ENCODE assay signal across 23 mouse cellular contexts in the genomic region with DNA sequence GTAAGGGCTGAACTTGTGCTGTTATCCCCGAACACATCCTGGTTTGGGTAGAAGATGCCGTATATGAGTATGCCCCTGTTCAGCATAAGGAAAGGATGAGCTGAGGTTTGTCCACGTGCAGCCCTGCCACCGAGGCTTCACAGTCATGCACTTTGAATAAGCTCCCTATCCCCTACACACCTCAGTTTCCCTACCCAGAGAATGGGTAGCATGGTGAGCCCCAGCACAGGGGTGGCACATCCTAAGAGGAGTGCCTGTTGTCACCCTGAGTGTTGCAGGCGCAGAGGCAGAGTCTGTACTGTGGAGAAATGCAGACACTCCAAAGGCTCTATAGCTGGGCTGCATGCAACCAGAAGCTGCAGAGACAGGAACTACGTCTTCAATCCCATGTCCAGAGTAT.
DNase-seq lines count a peak whose midpoint lies in the region; ATAC-seq lines count a peak whose summit lies in the region.
"Had no signal": no experiment of that assay in that cellular context is flagged by ENCODE, and none has a peak within 500 bp of the region (broad histone marks: within the 10 kb centered on the region; RNA-seq: fewer than 3 reads in every experiment).

No protein-coding gene starts in this region.

- H3K36me3 ChIP-seq in forebrain, embryonic 13.5 days (ENCODE audit: poor library complexity, severe bottlenecking), result no peaks in the 10 kb centered on the region; the same call in 1 of the 2 replicates
- 0 out of 2 replicates have a peak, but pooled peaks cover 7% of the 10 kb centered on the region for H3K36me3 ChIP-seq in forebrain, embryonic 10.5 days (replicated peaks)
- no peaks in the 10 kb centered on the region for H3K36me3 ChIP-seq in intestine, embryonic 15.5 days
- no peaks in the 10 kb centered on the region for H3K36me3 ChIP-seq in intestine, embryonic 16.5 days (ENCODE audit: control insufficient read depth, insufficient read depth, low read length)
- H3K36me3 ChIP-seq in midbrain, embryonic 16.5 days (ENCODE audit: control insufficient read depth, insufficient read depth, low read length), result no peaks in the 10 kb centered on the region
- H3K36me3 ChIP-seq in midbrain, embryonic 13.5 days, result no peaks in the 10 kb centered on the region
- H3K36me3 ChIP-seq: heart, embryonic 10.5 days had no signal

- WGBS in forebrain, embryonic 13.5 days, result 94% methylated on average over 6 of the region's 6 CpGs
- WGBS in forebrain, embryonic 10.5 days, result 88% methylated on average over 6 of the region's 6 CpGs
- WGBS in intestine, embryonic 15.5 days, result 93% methylated on average over 6 of the region's 6 CpGs
- 93% methylated on average over 6 of the region's 6 CpGs for WGBS in intestine, embryonic 16.5 days
- 94% methylated on average over 6 of the region's 6 CpGs for whole genome bisulfite sequencing in midbrain, embryonic 16.5 days
- 97% methylated on average over 6 of the region's 6 CpGs for WGBS in midbrain, embryonic 13.5 days

- 0 out of 2 replicates have a peak, but pooled peaks cover 5% of the 10 kb centered on the region for H3K27me3 ChIP-seq in forebrain, embryonic 13.5 days
- H3K27me3 ChIP-seq in forebrain, embryonic 10.5 days (ENCODE audit: poor library complexity, severe bottlenecking), result 0 out of 2 replicates have a peak, but pooled peaks cover 10% of the 10 kb centered on the region
- no peaks in the 10 kb centered on the region for H3K27me3 ChIP-seq in intestine, embryonic 15.5 days (replicated peaks)
- no peaks in the 10 kb centered on the region for H3K27me3 ChIP-seq in intestine, embryonic 16.5 days (replicated peaks; ENCODE audit: control insufficient read depth, insufficient read depth, low read length)
- no peaks in the 10 kb centered on the region for H3K27me3 ChIP-seq in midbrain, embryonic 16.5 days (ENCODE audit: control insufficient read depth, insufficient read depth, low read depth, low read length)
- H3K27me3 ChIP-seq in midbrain, embryonic 13.5 days, result peaks cover 11% of the 10 kb centered on the region
- H3K27me3 ChIP-seq: embryonic facial prominence, embryonic 13.5 days; heart, embryonic 13.5 days had no signal

- H3K9ac ChIP-seq in forebrain, embryonic 13.5 days, result no peak overlapping the region
- H3K9ac ChIP-seq in intestine, embryonic 15.5 days, result no peak overlapping the region
- H3K9ac ChIP-seq in intestine, embryonic 16.5 days (ENCODE audit: low read depth, low read length), result no peak overlapping the region
- no peak overlapping the region for H3K9ac ChIP-seq in midbrain, embryonic 16.5 days (ENCODE audit: low read depth, low read length)
- H3K9ac ChIP-seq in midbrain, embryonic 13.5 days (replicated peaks), result no peak overlapping the region
- H3K9ac ChIP-seq: embryonic facial prominence, embryonic 13.5 days; heart, embryonic 13.5 days; hindbrain, embryonic 14.5 days had no signal

- 0 out of 2 replicates have a peak, but pooled peaks have one; percentile 7 for ATAC-seq in forebrain, embryonic 13.5 days
- ATAC-seq in intestine, embryonic 15.5 days, result 0 out of 2 replicates have a peak, but pooled peaks have one; percentile 8
- ATAC-seq in intestine, embryonic 16.5 days, result no peak
- ATAC-seq in midbrain, embryonic 16.5 days, result peak; percentile 38; the same call in 1 of the 2 replicates
- ATAC-seq in midbrain, embryonic 13.5 days, result no peak
- ATAC-seq: CD4-positive, CD25-positive, alpha-beta regulatory T cell, adult 4 months; intestine, postnatal 0 days had no signal

- no peak overlapping the region for H3K27ac ChIP-seq in forebrain, embryonic 13.5 days
- H3K27ac ChIP-seq in forebrain, embryonic 10.5 days, result no peak overlapping the region
- H3K27ac ChIP-seq in intestine, embryonic 15.5 days, result no peak overlapping the region
- no peak overlapping the region for H3K27ac ChIP-seq in intestine, embryonic 16.5 days (ENCODE audit: low read length)
- no peak overlapping the region for H3K27ac ChIP-seq in midbrain, embryonic 16.5 days (ENCODE audit: low read length)
- no peak overlapping the region for H3K27ac ChIP-seq in midbrain, embryonic 13.5 days
- H3K27ac ChIP-seq: embryonic facial prominence, embryonic 13.5 days; heart, adult 2 months; heart, embryonic 10.5 days; heart, embryonic 13.5 days; hindbrain, embryonic 14.5 days had no signal

- no peak for DNase-seq in forebrain, embryonic 10.5 days (ENCODE audit: extremely low spot score, low spot score)
- DNase-seq: adrenal gland, adult 2 months; adrenal gland, postnatal 14 days; cerebellum, adult 11 months; cerebellum, adult 2 months; cerebellum, adult 9-11 months; cerebellum, postnatal 25 days; gastrocnemius, postnatal 10 days; gastrocnemius, postnatal 36 days; heart, adult 2 months; heart, postnatal 14 days; heart, postnatal 4 days had no signal

- peaks cover 6% of the 10 kb centered on the region; the same call in 1 of the 2 replicates for H3K4me1 ChIP-seq in forebrain, embryonic 13.5 days
- peaks cover 7% of the 10 kb centered on the region for H3K4me1 ChIP-seq in forebrain, embryonic 10.5 days
- no peaks in the 10 kb centered on the region for H3K4me1 ChIP-seq in intestine, embryonic 15.5 days (replicated peaks)
- no peaks in the 10 kb centered on the region for H3K4me1 ChIP-seq in intestine, embryonic 16.5 days (ENCODE audit: control insufficient read depth, insufficient read depth, low read length)
- H3K4me1 ChIP-seq in midbrain, embryonic 16.5 days (ENCODE audit: control insufficient read depth, insufficient read depth, low read length), result no peaks in the 10 kb centered on the region
- peaks cover 7% of the 10 kb centered on the region for H3K4me1 ChIP-seq in midbrain, embryonic 13.5 days (replicated peaks)
- H3K4me1 ChIP-seq: embryonic facial prominence, embryonic 13.5 days; heart, embryonic 10.5 days had no signal

- H3K4me2 ChIP-seq in forebrain, embryonic 13.5 days, result no peak overlapping the region
- no peak overlapping the region for H3K4me2 ChIP-seq in intestine, embryonic 15.5 days (replicated peaks)
- H3K4me2 ChIP-seq in intestine, embryonic 16.5 days (ENCODE audit: low read depth, low read length), result no peak overlapping the region
- no peak overlapping the region for H3K4me2 ChIP-seq in midbrain, embryonic 16.5 days (ENCODE audit: low read length)
- no peak overlapping the region for H3K4me2 ChIP-seq in midbrain, embryonic 13.5 days (replicated peaks)
- H3K4me2 ChIP-seq: embryonic facial prominence, embryonic 13.5 days; heart, embryonic 13.5 days; hindbrain, embryonic 14.5 days had no signal

- no peaks in the 10 kb centered on the region for H3K9me3 ChIP-seq in forebrain, embryonic 13.5 days (replicated peaks)
- H3K9me3 ChIP-seq in forebrain, embryonic 10.5 days, result no peaks in the 10 kb centered on the region
- no peaks in the 10 kb centered on the region for H3K9me3 ChIP-seq in intestine, embryonic 15.5 days
- no peaks in the 10 kb centered on the region for H3K9me3 ChIP-seq in intestine, embryonic 16.5 days (ENCODE audit: control insufficient read depth, low read length)
- no peaks in the 10 kb centered on the region for H3K9me3 ChIP-seq in midbrain, embryonic 16.5 days (replicated peaks; ENCODE audit: control insufficient read depth, low read length, poor library complexity, severe bottlenecking)
- H3K9me3 ChIP-seq in midbrain, embryonic 13.5 days, result no peaks in the 10 kb centered on the region
- H3K9me3 ChIP-seq: embryonic facial prominence, embryonic 13.5 days; heart, embryonic 10.5 days; heart, embryonic 13.5 days had no signal

- no peak overlapping the region for H3K4me3 ChIP-seq in forebrain, embryonic 13.5 days
- no peak overlapping the region for H3K4me3 ChIP-seq in forebrain, embryonic 10.5 days
- no peak overlapping the region for H3K4me3 ChIP-seq in intestine, embryonic 15.5 days (replicated peaks)
- no peak overlapping the region for H3K4me3 ChIP-seq in intestine, embryonic 16.5 days (ENCODE audit: low read length)
- no peak overlapping the region for H3K4me3 ChIP-seq in midbrain, embryonic 16.5 days (ENCODE audit: low read depth, low read length)
- H3K4me3 ChIP-seq in midbrain, embryonic 13.5 days (replicated peaks), result no peak overlapping the region
- H3K4me3 ChIP-seq: embryonic facial prominence, embryonic 13.5 days; heart, adult 2 months; heart, embryonic 10.5 days; heart, embryonic 13.5 days had no signal

Comparison
In these comparisons a context has a peak if more than half of its experiments do, and no peak if none do; other contexts are left out.
1. ATAC-seq: peak in forebrain, embryonic 13.5 days (single experiment), intestine, embryonic 15.5 days (single experiment) and midbrain, embryonic 16.5 days (single experiment); none in intestine, embryonic 16.5 days (single experiment) and midbrain, embryonic 13.5 days (single experiment).